Comparison of ENCODE assay signal across 21 mouse cellular contexts in genomic region chr11:52071768-52072167, GRCm38 (mm10). TPM values are rescaled to one million over a fixed set of nuclear protein-coding genes. Genes with fewer than 3 reads are reported as not detected.
DNase-seq lines count a peak whose midpoint lies in the region; ATAC-seq and TF ChIP-seq lines count a peak whose summit lies in the region.
"Had no signal": no experiment of that assay in that cellular context is flagged by ENCODE, and none has a peak within 500 bp of the region (broad histone marks: within the 10 kb centered on the region; RNA-seq: fewer than 3 reads in every experiment).

No protein-coding gene starts in this region.

- 23% methylated on average over 10 of the region's 10 CpGs for WGBS in liver, postnatal 0 days (ENCODE audit: insufficient replicate concordance)

- peak overlapping the region; percentile 26; the same call in 1 of the 2 replicates for H3K4me2 ChIP-seq in liver, postnatal 0 days (ENCODE audit: low read depth, low read length)
- H3K4me2 ChIP-seq: hindbrain, embryonic 12.5 days; lung, embryonic 15.5 days; neural tube, embryonic 12.5 days; stomach, embryonic 15.5 days had no signal

- H3K36me3 ChIP-seq in liver, postnatal 0 days (replicated peaks; ENCODE audit: insufficient read depth, low read length), result no peaks in the 10 kb centered on the region
- H3K36me3 ChIP-seq: heart, embryonic 10.5 days; hindbrain, embryonic 12.5 days; limb, embryonic 10.5 days; lung, embryonic 15.5 days; neural tube, embryonic 12.5 days; stomach, embryonic 15.5 days had no signal

- no peak overlapping the region for H3K9ac ChIP-seq in liver, postnatal 0 days (replicated peaks)
- H3K9ac ChIP-seq: hindbrain, embryonic 12.5 days; lung, embryonic 15.5 days; neural tube, embryonic 12.5 days; stomach, embryonic 15.5 days had no signal

- H3K4me1 ChIP-seq in liver, postnatal 0 days (ENCODE audit: insufficient read depth), result peaks cover 27% of the 10 kb centered on the region
- H3K4me1 ChIP-seq: hindbrain, embryonic 12.5 days; lung, embryonic 15.5 days; stomach, embryonic 15.5 days had no signal

- no peak for TF ChIP-seq CTCF in liver, postnatal 0 days (IDR thresholded peaks at IDR 0.05; ENCODE audit: low read depth)

- H3K27ac ChIP-seq in liver, postnatal 0 days (ENCODE audit: low read depth), result no peak overlapping the region
- H3K27ac ChIP-seq: heart, embryonic 10.5 days; hindbrain, embryonic 12.5 days; limb, embryonic 10.5 days; lung, embryonic 15.5 days; neural tube, embryonic 12.5 days; stomach, embryonic 15.5 days had no signal

- no peaks in the 10 kb centered on the region for H3K27me3 ChIP-seq in liver, postnatal 0 days (ENCODE audit: insufficient read depth, low read length)
- H3K27me3 ChIP-seq: hindbrain, embryonic 12.5 days; lung, embryonic 15.5 days; neural tube, embryonic 12.5 days; stomach, embryonic 15.5 days had no signal

- DNase-seq in heart, adult 11 months, result peak; percentile 94
- no peak for DNase-seq in heart, postnatal 25 days (ENCODE audit: low spot score)
- peak; percentile 53 for DNase-seq in ovary, adult 18-20 months (ENCODE audit: low spot score)
- no peak for DNase-seq in ovary, postnatal 14 days (ENCODE audit: low spot score)
- DNase-seq in liver, postnatal 0 days, result peak; percentile 30
- peak; percentile 35 for DNase-seq in skeletal muscle tissue, adult 2 months (ENCODE audit: low read depth, low spot score)
- no peak for DNase-seq in thymus, postnatal 25 days
- DNase-seq: cerebellum, adult 18-20 months; kidney, postnatal 14 days; layer of hippocampus, postnatal 36 days; midbrain, embryonic 14.5 days had no signal

- intact Hi-C loops in heart, postnatal 25 days (cut with DNase I), result no loop called here

- TF ChIP-seq EP300 in liver, postnatal 0 days (IDR thresholded peaks at IDR 0.05; ENCODE audit: low read depth), result 0 out of 2 replicates have a peak, but pooled peaks have one; percentile 17

- H3K4me3 ChIP-seq in liver, postnatal 0 days (ENCODE audit: low read depth, low read length), result no peak overlapping the region
- H3K4me3 ChIP-seq: erythroblast, embryonic 14.5 days; heart, embryonic 10.5 days; hindbrain, embryonic 12.5 days; limb, embryonic 10.5 days; lung, embryonic 15.5 days; neural tube, embryonic 12.5 days; stomach, embryonic 15.5 days had no signal

- peak; percentile 52 for ATAC-seq in liver, postnatal 0 days
- ATAC-seq in inflammation-experienced regulatory T-cells, adult 6 months, result no peak
- ATAC-seq: activated CD4-positive, CD25-positive, alpha-beta regulatory T cell, adult 4 months; intestine, postnatal 0 days had no signal

- no peaks in the 10 kb centered on the region for H3K9me3 ChIP-seq in liver, postnatal 0 days (ENCODE audit: low read length)
- H3K9me3 ChIP-seq: heart, embryonic 10.5 days; hindbrain, embryonic 12.5 days; limb, embryonic 10.5 days; lung, embryonic 15.5 days; neural tube, embryonic 12.5 days; stomach, embryonic 15.5 days had no signal

RNA-seq across cellular contexts. Expression of gene Ppp2ca, which starts 26.7 kb away (rescaled TPM):
- total RNA-seq in heart, postnatal 25 days (2021), result 10 to 100 TPM; 50.8 to 55.6 TPM
- polyA plus RNA-seq in liver, postnatal 0 days (2015; fragmentation: Nextera tagmentation; extraction: Ambion mirVana), result 23.2 and 24.3 TPM in 2 replicates
- polyA plus RNA-seq in inflammation-experienced regulatory T-cells, adult 6 months (2017; shearing (Covaris generic)), result 10 to 100 TPM; 14.5 to 15.1 (median 14.5) TPM

Comparison
In these comparisons a context has a peak if more than half of its experiments do, and no peak if none do; other contexts are left out.
1. DNase-seq: peak in heart, adult 11 months (single experiment), ovary, adult 18-20 months (single experiment), liver, postnatal 0 days (single experiment) and skeletal muscle tissue, adult 2 months (single experiment); none in heart, postnatal 25 days (single experiment), ovary, postnatal 14 days (single experiment) and thymus, postnatal 25 days (single experiment).